Mouse (Mus musculus): ENCODE measurements around the gene Sash1. TPM values are rescaled to one million over a fixed set of nuclear protein-coding genes. Genes with fewer than 3 reads are reported as not detected.

The Sash1 gene
- total RNA-seq, 2 experiments from 2014 or later: 26.6 to 29.8 TPM

GRCm38 (mm10) chr10:8903086-8903485 is 17.2 kb upstream of the Sash1 start:
- intact Hi-C loops (cut with DNase I): no loop called here
- no peak for DNase-seq

GRCm38 (mm10) chr10:8902412-8902811 is 16.5 kb upstream of the Sash1 start:
- no peak for DNase-seq
- intact Hi-C loops (cut with DNase I): no loop called here

GRCm38 (mm10) chr10:8898831-8899511 is 13.1 kb upstream of the Sash1 start:
- intact Hi-C loops (cut with DNase I): no loop called here
- no peak for DNase-seq

- no peak for DNase-seq
- intact Hi-C loops (cut with DNase I): no loop called here
Observed at GRCm38 (mm10) chr10:8898099-8898777, 12.4 kb upstream of the Sash1 start.

GRCm38 (mm10) chr10:8894965-8895515 is 9.2 kb upstream of the Sash1 start:
- no peak for DNase-seq
- intact Hi-C loops (cut with DNase I): no loop called here

GRCm38 (mm10) chr10:8890511-8890910 is 4.6 kb upstream of the Sash1 start:
- no peak for DNase-seq
- intact Hi-C loops (cut with DNase I): no loop called here

- no peak for DNase-seq
- intact Hi-C loops (cut with DNase I): loop anchor here (2.0 to 10.0 kb wide), 2 partner anchors 17 to 55 kb away; no protein-coding TSS in a partner anchor
Observed at GRCm38 (mm10) chr10:8889341-8889740, 3.5 kb upstream of the Sash1 start.

GRCm38 (mm10) chr10:8886528-8886854 is 621 bp upstream of the Sash1 start:
- intact Hi-C loops (cut with DNase I): loop anchor here (2.0 to 10.0 kb wide), 2 partner anchors 52 to 94 kb away; no protein-coding TSS in a partner anchor
- DNase-seq: no peak

- no peak for DNase-seq
- intact Hi-C loops (cut with DNase I): loop anchor here (10.0 kb wide), 1 partner anchor 50 kb away; no protein-coding TSS in a partner anchor
Observed at GRCm38 (mm10) chr10:8885201-8885600, 669 bp downstream of the Sash1 start.

GRCm38 (mm10) chr10:8884565-8884964 is 1.3 kb downstream of the Sash1 start:
- intact Hi-C loops (cut with DNase I): loop anchor here (10.0 kb wide), 1 partner anchor 50 kb away; no protein-coding TSS in a partner anchor
- DNase-seq: no peak

- intact Hi-C loops (cut with DNase I): loop anchor here (2.0 to 10.0 kb wide), 2 partner anchors 17 to 49 kb away; no protein-coding TSS in a partner anchor
- DNase-seq: no peak
Observed at GRCm38 (mm10) chr10:8883686-8884085, 2.2 kb downstream of the Sash1 start.

GRCm38 (mm10) chr10:8881736-8882135 is 4.1 kb downstream of the Sash1 start:
- intact Hi-C loops (cut with DNase I): loop anchor here (2.0 to 10.0 kb wide), 2 partner anchors 15 to 47 kb away; no protein-coding TSS in a partner anchor
- DNase-seq: no peak

GRCm38 (mm10) chr10:8880950-8881675 is 4.8 kb downstream of the Sash1 start:
- DNase-seq: no peak
- intact Hi-C loops (cut with DNase I): loop anchor here (10.0 kb wide), 1 partner anchor 46 kb away; no protein-coding TSS in a partner anchor

GRCm38 (mm10) chr10:8878824-8879223 is 7.0 kb downstream of the Sash1 start:
- intact Hi-C loops (cut with DNase I): no loop called here

GRCm38 (mm10) chr10:8878381-8878780 is 7.5 kb downstream of the Sash1 start:
- intact Hi-C loops (cut with DNase I): no loop called here
- no peak for DNase-seq

More at GRCm38 (mm10) chr10:8878824-8879223, 7.0 kb downstream of the Sash1 start:
- DNase-seq: no peak

GRCm38 (mm10) chr10:8873631-8874370 is 12.1 kb downstream of the Sash1 start:
- DNase-seq: peak in 1 of 2 experiments; percentile 36
- intact Hi-C loops (cut with DNase I): no loop called here

GRCm38 (mm10) chr10:8872788-8873187 is 13.1 kb downstream of the Sash1 start:
- intact Hi-C loops (cut with DNase I): no loop called here
- no peak for DNase-seq

GRCm38 (mm10) chr10:8871935-8872334 is 13.9 kb downstream of the Sash1 start:
- intact Hi-C loops (cut with DNase I): no loop called here
- DNase-seq: no peak

- intact Hi-C loops (cut with DNase I): no loop called here
- DNase-seq: peak; percentile 24 to 50
Observed at GRCm38 (mm10) chr10:8870368-8870767, 15.5 kb downstream of the Sash1 start.

GRCm38 (mm10) chr10:8866062-8866642 is 19.7 kb downstream of the Sash1 start:
- DNase-seq: peak; percentile 71 to 77
- intact Hi-C loops (cut with DNase I): loop anchor here (2.0 to 5.0 kb wide), 3 partner anchors 17 to 59 kb away; no protein-coding TSS in a partner anchor

Data from heart, postnatal 36 days (tissue).